Mouse (Mus musculus): Measurements from ENCODE around the gene Tmem268. TPM values are rescaled to one million over a fixed set of nuclear protein-coding genes. Genes with fewer than 3 reads are reported as not detected.
A peak's percentile ranks its signal among the peaks of the same experiment; 100 is the strongest.

The Tmem268 gene
- polyA plus RNA-seq (2015; fragmentation: Nextera tagmentation; extraction: Ambion mirVana): 8.2 and 8.3 TPM in 2 replicates

DNA sequence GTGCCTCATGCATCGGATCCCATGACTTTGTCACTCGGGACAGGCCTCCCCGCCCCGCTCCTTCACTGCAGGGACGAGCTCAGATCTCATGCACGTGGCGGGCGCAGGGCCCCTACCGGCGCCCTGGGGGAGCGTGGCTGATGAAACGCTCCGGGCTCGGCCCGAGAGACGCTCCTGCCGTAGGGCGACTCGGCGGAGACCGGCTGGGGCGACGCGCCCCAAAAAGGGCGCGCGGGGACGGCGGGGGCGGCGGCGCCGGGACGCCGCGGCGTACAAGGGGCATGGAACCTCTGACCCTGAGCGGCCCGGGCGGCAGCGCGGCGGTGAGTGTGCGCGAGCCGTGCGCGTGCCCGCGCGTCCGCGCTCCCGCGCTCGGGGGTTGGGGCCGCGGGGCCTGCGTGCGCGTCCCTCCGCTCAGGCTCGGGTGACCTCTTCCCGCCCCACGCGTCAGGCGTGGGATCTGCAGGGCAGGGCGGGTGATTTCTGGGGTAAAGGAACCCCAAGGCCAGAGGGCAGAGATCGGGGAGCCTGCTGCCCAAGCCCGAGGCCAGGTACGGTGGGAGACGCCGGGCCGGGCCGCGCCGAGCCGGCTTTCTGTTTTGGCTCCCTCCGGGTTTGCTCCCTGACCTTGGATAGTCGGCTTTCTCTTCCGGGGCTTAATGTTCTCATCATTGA is at the start of gene Tmem268:
Tmem268 (plus strand) TSS at position 375 of the 675 bp plus-strand sequence.
- peak within 1 kb of the TSS; percentile 87 for H3K4me2 ChIP-seq
- no peaks in the 10 kb centered on the region for H3K9me3 ChIP-seq
- H3K27ac ChIP-seq: peak within 1 kb of the TSS; percentile 71
- H3K4me3 ChIP-seq (replicated peaks): peak within 1 kb of the TSS; percentile 75
- no peaks in the 10 kb centered on the region for H3K27me3 ChIP-seq (replicated peaks)
- H3K9ac ChIP-seq: peak within 1 kb of the TSS; percentile 85
- H3K4me1 ChIP-seq: peaks cover 39% of the 10 kb centered on the region
- no peaks in the 10 kb centered on the region for H3K36me3 ChIP-seq
- peak; percentile 78 for ATAC-seq (ENCODE audit: insufficient read depth, low FRiP score, low read depth)
- WGBS: under 1% methylated on average over 53 of the region's 81 CpGs

DNA sequence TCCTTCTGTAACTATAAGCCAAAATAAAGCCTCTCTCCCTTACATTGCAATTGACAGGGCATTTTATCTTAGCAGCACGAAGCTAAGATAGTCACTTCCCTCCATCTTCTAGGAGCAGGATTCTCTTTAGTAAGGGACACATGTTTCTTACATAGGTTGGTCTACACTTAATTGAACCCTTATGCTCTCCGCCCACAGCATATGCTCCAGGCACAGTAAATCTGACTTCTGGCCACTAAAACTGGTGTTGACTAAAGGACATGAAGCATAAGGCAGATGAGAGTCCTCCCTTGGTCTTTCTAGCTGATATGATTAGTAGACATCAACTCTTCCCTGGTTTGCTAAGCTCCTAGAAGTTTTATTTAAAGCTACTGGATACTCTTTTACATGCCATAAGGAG is 45.7 kb upstream of the Tmem268 start:
- ATAC-seq (ENCODE audit: insufficient read depth, low FRiP score, low read depth): no peak
- 77% methylated on average over 2 of the region's 2 CpGs for WGBS
- H3K36me3 ChIP-seq: no peaks in the 10 kb centered on the region
- no peaks in the 10 kb centered on the region for H3K4me1 ChIP-seq
- H3K4me2 ChIP-seq: no peak overlapping the region
- H3K27me3 ChIP-seq (replicated peaks): no peaks in the 10 kb centered on the region
- H3K27ac ChIP-seq: no peak overlapping the region
- no peak overlapping the region for H3K9ac ChIP-seq
- no peaks in the 10 kb centered on the region for H3K9me3 ChIP-seq
- H3K4me3 ChIP-seq (replicated peaks): no peak overlapping the region

DNA sequence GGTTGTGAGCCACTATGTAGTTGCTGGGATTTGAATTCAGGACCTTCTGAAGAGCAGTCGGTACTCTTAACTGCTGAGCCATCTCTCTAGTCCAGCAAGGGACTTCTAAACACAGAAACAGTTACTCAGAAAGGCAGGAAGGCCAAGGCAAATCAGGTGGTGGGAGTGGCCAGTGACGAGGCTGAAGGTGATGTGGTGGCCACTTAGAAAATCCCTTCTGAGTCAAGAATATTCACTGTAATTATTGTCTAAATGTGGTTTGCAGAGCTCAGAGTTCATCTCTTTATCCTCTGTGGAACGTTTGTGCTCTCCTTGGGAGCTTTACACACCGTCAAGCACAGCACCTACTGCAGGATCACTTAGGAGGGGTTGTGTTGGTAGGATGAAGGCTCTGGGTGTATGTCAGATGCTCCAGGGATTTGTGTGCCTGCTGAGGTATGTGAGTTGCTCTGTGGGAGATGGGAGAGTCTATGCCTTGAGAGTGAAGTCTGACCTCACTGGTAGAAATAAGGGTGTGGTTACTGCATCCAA is 44.1 kb upstream of the Tmem268 start:
- no peak overlapping the region for H3K9ac ChIP-seq
- no peak overlapping the region for H3K4me2 ChIP-seq
- no peak for ATAC-seq (ENCODE audit: insufficient read depth, low FRiP score, low read depth)
- no peak overlapping the region for H3K4me3 ChIP-seq (replicated peaks)
- no peaks in the 10 kb centered on the region for H3K9me3 ChIP-seq
- H3K4me1 ChIP-seq: no peaks in the 10 kb centered on the region
- H3K27ac ChIP-seq: no peak overlapping the region
- H3K27me3 ChIP-seq (replicated peaks): no peaks in the 10 kb centered on the region
- 64% methylated on average over 4 of the region's 4 CpGs for WGBS
- H3K36me3 ChIP-seq: no peaks in the 10 kb centered on the region

DNA sequence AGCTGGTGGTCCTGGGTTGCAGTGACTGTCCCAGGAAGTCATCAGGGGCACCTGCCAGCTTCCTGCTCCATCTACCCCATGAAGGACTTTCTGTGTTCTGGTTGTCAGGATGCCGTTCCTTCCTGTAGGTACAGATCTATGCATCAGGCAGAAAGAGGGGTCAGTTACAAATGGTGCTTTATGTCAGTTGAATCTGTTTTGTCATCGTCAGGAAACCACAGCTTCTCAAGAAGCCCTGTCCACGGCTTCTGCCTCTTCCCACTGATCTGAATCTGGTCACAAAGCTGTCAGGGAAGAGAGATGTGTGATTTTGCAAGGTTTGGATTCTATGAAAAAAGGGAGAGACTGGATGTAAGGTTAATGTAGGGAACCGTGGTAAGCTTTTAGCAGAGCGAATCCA is 43.6 kb upstream of the Tmem268 start:
- Histone ChIP-seq H3K27ac (no peak overlapping the region), H3K36me3 (no peaks in the 10 kb centered on the region)

DNA sequence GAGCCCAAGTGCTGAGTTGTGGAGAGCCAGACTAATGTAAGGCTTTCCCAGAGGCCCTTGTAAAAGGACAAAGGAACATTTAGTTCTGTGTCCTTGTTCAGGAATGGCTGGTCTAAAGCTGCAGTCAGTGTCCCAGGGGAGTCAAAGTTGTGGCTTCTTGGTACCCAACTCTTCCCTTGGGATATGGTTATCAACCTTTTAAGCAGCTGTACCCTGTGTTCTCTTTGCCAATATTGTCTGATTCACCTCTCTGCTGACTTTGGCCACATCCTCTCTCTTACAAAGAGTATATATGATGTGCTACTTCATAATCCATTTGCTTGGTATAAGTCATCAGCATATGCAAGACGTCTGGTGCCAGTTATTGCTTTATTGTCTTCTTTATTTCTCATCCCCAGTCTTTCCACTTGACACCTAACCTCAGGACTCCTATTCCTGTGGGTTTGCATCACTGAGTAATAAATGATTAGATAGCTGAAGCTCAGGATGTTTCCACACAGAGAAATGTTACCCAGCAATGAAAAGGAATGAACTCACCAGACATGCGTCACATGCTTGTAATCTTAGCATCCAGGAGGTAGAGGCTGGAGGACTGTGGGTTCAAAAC is 36.7 kb upstream of the Tmem268 start:
- ATAC-seq (ENCODE audit: insufficient read depth, low FRiP score, low read depth): no peak
- Histone ChIP-seq H3K4me2 (no peak overlapping the region), H3K36me3 (no peaks in the 10 kb centered on the region), H3K4me1 (no peaks in the 10 kb centered on the region), H3K9me3 (no peaks in the 10 kb centered on the region), H3K9ac (no peak overlapping the region), H3K4me3 (replicated peaks) (no peak overlapping the region), H3K27ac (no peak overlapping the region), H3K27me3 (replicated peaks) (no peaks in the 10 kb centered on the region)
- WGBS: 79% methylated on average over 2 of the region's 2 CpGs

More for the DNA sequence above, 43.6 kb upstream of the Tmem268 start:
- Histone ChIP-seq H3K4me2 (no peak overlapping the region), H3K27me3 (replicated peaks) (no peaks in the 10 kb centered on the region), H3K4me1 (no peaks in the 10 kb centered on the region), H3K9me3 (no peaks in the 10 kb centered on the region), H3K4me3 (replicated peaks) (no peak overlapping the region), H3K9ac (no peak overlapping the region)
- WGBS: 67% methylated on average over 5 of the region's 5 CpGs
- ATAC-seq (ENCODE audit: insufficient read depth, low FRiP score, low read depth): no peak

DNA sequence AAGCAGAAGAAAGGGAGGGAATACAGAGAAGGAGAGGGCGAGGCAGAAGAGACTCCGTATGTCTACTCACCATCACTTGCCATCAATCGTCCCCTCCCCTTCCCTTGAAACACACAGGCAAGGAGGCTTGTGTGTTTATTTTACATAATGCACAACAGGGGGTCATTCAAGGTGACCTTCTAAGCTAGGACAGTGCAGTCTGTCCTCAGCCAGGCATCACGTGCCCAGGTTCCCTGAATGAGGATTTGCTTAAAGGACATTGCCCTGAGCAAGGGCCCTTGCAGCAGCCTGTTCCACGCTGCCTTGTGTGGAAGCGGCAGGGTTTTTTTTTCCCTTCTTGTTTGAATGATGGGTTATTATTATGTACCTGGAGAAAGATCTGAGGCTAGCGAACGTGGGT is 33.1 kb upstream of the Tmem268 start:
- Histone ChIP-seq H3K4me2 (no peak overlapping the region), H3K4me3 (replicated peaks) (no peak overlapping the region), H3K4me1 (no peaks in the 10 kb centered on the region), H3K36me3 (no peaks in the 10 kb centered on the region), H3K27me3 (replicated peaks) (no peaks in the 10 kb centered on the region), H3K9ac (no peak overlapping the region), H3K27ac (no peak overlapping the region), H3K9me3 (no peaks in the 10 kb centered on the region)
- WGBS: 79% methylated on average over 8 of the region's 8 CpGs
- no peak for ATAC-seq (ENCODE audit: insufficient read depth, low FRiP score, low read depth)

DNA sequence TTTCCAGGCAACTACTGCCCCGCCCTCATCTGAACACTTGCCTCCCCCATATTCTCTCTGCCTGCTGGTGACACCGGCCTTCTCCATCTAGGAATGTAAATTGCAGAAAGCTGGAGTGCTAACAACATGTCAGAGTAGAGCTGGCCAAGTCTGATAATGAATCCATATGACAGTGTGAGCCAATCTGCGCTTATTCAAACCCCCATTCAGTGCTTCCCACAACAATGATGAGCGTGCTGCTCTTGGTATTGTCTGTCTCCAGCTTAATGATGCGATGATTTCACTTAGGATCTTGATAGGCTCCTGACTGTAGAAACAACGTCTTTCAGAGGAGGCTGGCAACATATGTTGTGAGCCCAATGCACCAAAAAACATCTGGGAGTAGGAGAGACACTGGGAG is 29.6 kb upstream of the Tmem268 start:
- no peaks in the 10 kb centered on the region for H3K36me3 ChIP-seq
- no peaks in the 10 kb centered on the region for H3K9me3 ChIP-seq
- H3K4me1 ChIP-seq: no peaks in the 10 kb centered on the region
- 68% methylated on average over 6 of the region's 6 CpGs for WGBS
- ATAC-seq (ENCODE audit: insufficient read depth, low FRiP score, low read depth): no peak
- H3K4me2 ChIP-seq: no peak overlapping the region
- H3K27ac ChIP-seq: no peak overlapping the region
- no peaks in the 10 kb centered on the region for H3K27me3 ChIP-seq (replicated peaks)
- no peak overlapping the region for H3K4me3 ChIP-seq (replicated peaks)
- no peak overlapping the region for H3K9ac ChIP-seq

DNA sequence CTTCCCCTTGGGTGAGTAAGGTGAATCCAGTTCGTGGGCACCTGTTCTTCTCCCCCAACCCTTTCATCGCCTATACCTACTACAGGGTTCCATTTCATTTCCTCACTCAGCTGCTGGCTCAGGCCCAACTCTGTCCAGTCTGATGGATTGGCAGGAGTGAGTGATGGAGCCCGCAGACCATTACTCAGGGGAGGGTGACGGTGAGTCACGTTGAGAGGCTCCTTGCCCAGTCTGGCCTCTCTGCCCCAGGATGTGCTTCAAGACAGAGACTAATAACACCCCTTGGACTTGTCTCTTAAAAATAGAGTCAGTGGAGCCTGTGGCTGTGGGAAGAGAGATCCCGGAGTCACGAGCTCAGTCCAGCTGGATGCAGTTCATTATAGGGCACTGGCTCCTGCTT is 28.2 kb upstream of the Tmem268 start:
- Histone ChIP-seq H3K36me3 (no peaks in the 10 kb centered on the region), H3K27ac (no peak overlapping the region), H3K4me1 (no peaks in the 10 kb centered on the region), H3K4me3 (replicated peaks) (no peak overlapping the region), H3K9ac (no peak overlapping the region), H3K9me3 (no peaks in the 10 kb centered on the region), H3K27me3 (replicated peaks) (no peaks in the 10 kb centered on the region), H3K4me2 (no peak overlapping the region)
- 65% methylated on average over 7 of the region's 7 CpGs for WGBS
- no peak for ATAC-seq (ENCODE audit: insufficient read depth, low FRiP score, low read depth)

DNA sequence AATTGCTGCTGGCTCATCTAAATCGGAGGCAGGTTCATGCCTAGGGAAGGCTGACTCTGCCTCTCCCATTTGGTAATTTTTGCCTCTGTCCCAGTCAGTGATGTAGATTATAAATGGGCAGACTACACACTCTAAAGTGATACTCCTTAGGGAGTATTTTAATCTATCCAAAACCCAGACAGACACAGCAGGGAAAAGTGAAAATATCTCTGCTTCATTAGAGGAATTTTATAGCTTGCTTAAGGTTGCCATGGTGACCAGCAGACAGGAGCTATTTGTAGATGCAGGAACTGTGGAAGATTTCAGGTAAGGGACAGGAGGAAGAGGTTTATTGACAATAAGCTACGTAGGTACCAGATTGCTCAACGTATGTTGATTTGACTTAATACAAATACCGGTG is 21.0 kb upstream of the Tmem268 start:
- 83% methylated on average over 4 of the region's 4 CpGs for WGBS
- H3K27me3 ChIP-seq (replicated peaks): no peaks in the 10 kb centered on the region
- no peak for ATAC-seq (ENCODE audit: insufficient read depth, low FRiP score, low read depth)
- H3K4me1 ChIP-seq: no peaks in the 10 kb centered on the region
- no peaks in the 10 kb centered on the region for H3K36me3 ChIP-seq
- H3K9ac ChIP-seq: no peak overlapping the region
- no peaks in the 10 kb centered on the region for H3K9me3 ChIP-seq
- no peak overlapping the region for H3K4me2 ChIP-seq
- H3K4me3 ChIP-seq (replicated peaks): no peak overlapping the region
- H3K27ac ChIP-seq: no peak overlapping the region

DNA sequence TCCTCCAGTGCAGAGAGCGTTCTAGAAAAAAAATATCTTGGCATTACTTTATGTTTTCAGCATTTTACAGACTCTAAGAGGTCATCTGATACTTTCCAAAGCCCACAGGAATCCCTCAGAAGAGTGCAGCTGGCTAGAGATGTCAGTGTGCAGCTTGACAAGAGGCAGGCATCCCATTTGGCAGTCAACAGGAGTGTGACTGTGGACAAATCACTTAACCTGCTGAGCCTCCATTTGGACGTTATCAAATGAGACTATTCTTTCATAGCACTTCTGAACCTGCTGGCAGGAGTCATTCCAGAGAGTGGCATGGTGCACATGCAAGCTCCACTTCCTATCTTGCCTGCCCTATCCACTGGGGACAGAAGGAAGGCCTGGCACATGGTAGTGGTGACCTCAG is 16.4 kb upstream of the Tmem268 start:
- Histone ChIP-seq H3K4me1 (peaks cover 14% of the 10 kb centered on the region), H3K4me3 (replicated peaks) (no peak overlapping the region), H3K9ac (no peak overlapping the region), H3K36me3 (no peaks in the 10 kb centered on the region), H3K27ac (no peak overlapping the region), H3K27me3 (replicated peaks) (no peaks in the 10 kb centered on the region), H3K9me3 (no peaks in the 10 kb centered on the region), H3K4me2 (no peak overlapping the region)
- ATAC-seq (ENCODE audit: insufficient read depth, low FRiP score, low read depth): no peak
- 34% methylated on average over 2 of the region's 2 CpGs for WGBS

DNA sequence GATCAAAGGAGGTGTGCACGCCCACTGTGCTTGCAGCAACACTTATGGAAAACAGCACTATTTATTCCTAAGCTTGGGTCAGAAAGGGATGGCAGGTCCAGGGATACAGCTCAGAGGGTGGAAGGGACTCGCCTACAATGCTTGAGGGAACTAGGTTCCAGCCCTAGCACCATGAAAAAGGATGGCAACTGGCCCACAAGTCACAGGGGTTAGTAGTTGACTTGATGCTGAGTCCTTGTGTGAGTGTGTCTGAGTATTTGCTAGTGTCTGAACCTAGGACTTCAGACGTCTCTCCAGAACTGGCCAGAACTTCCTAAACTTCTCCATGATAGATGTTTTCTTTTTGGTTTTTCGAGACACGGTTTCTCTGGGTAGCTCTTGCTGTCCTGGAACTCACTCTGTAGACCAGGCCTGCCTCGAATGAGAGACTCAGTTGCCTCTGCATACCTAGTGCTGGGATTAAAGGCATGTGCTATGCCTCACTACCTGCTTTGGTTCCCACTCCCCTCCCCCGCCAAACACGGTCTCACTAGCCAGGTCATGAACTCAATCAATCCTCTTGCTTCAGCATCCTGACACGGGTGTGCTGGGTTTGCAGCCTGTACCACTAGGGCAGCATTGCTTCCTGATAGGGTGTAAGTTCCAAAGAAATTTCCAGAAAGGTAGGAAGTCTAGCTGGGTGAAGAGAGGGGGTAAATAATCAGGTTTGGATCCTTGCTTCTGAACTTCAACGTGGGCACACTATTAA is 14.7 kb upstream of the Tmem268 start:
- no peak overlapping the region for H3K9ac ChIP-seq
- H3K9me3 ChIP-seq: no peaks in the 10 kb centered on the region
- H3K4me3 ChIP-seq (replicated peaks): peak overlapping the region; percentile 85
- WGBS: 46% methylated on average over 10 of the region's 10 CpGs
- H3K27ac ChIP-seq: peak overlapping the region; percentile 54; the same call in 1 of the 2 replicates
- peaks cover 8% of the 10 kb centered on the region for H3K36me3 ChIP-seq
- peak overlapping the region; percentile 45 for H3K4me2 ChIP-seq
- H3K27me3 ChIP-seq (replicated peaks): no peaks in the 10 kb centered on the region
- ATAC-seq (ENCODE audit: insufficient read depth, low FRiP score, low read depth): peak; percentile 38
- peaks cover 16% of the 10 kb centered on the region for H3K4me1 ChIP-seq
